Mouse (Mus musculus): ENCODE measurements around the gene Lamb3.

GRCm38 (mm10) chr1:193315705-193316357, 108.3 kb downstream of the Lamb3 start:
- TF ChIP-seq POLR2A (IDR thresholded peaks at IDR 0.05; ENCODE audit: low read depth, low read length), result no peak
- no peak for TF ChIP-seq CTCF (conservative IDR thresholded peaks at IDR 0.05; ENCODE audit: insufficient read depth, insufficient read length, low read depth, low read length)
